Mouse (Mus musculus) lung, postnatal 0 days (tissue): Measurements from ENCODE around the gene Crabp1. TPM values are rescaled to one million over a fixed set of nuclear protein-coding genes. Genes with fewer than 3 reads are reported as not detected.

ENCODE experiments used
- ATAC-seq: fragments of 200-750 bp; cut with Nextera tagmentation; 2 replicates; pipeline ENCODE4 v1.8.0; 2017; ENCODE audit warnings: moderate library complexity
- DNase-seq: peaks from one replicate; pipeline ENCODE4 v3.0.0-alpha.2; 2016; ENCODE audit warnings: low spot score
- H3K27ac ChIP-seq: fragments of 300-500 bp; sonication (generic); 2 replicates; pipeline ENCODE4 v1.5.1; 2014; ENCODE audit warnings: antibody characterized with exemption, mild to moderate bottlenecking, low read length, mixed read lengths
- H3K27me3 ChIP-seq: fragments of 300-500 bp; sonication (generic); replicated peaks from 2 replicates; pipeline ENCODE4 v1.6.1; 2014; ENCODE audit warnings: low read length, mixed read lengths; ENCODE audit not compliant: insufficient read depth
- H3K36me3 ChIP-seq: fragments of 300-500 bp; sonication (generic); 2 replicates; pipeline ENCODE4 v1.6.1; 2014; ENCODE audit warnings: low read length, mixed read lengths; ENCODE audit not compliant: insufficient read depth
- H3K4me1 ChIP-seq: fragments of 300-500 bp; sonication (generic); 2 replicates; pipeline ENCODE4 v1.6.1; 2014; ENCODE audit warnings: antibody characterized with exemption, low read depth, low read length, mixed read lengths; ENCODE audit not compliant: insufficient read depth
- H3K4me2 ChIP-seq: fragments of 300-500 bp; sonication (generic); replicated peaks from 2 replicates; pipeline ENCODE4 v1.6.1; 2014; ENCODE audit warnings: low read depth, mild to moderate bottlenecking, low read length, moderate library complexity, mixed read lengths
- H3K4me3 ChIP-seq: fragments of 300-500 bp; sonication (generic); 2 replicates; pipeline ENCODE4 v1.5.1; 2014; ENCODE audit warnings: low read depth, low read length
- H3K9ac ChIP-seq: fragments of 300-500 bp; sonication (generic); replicated peaks from 2 replicates; pipeline ENCODE4 v1.6.1; 2014; ENCODE audit warnings: low read depth, mild to moderate bottlenecking
- H3K9me3 ChIP-seq: fragments of 300-500 bp; sonication (generic); 2 replicates; pipeline ENCODE4 v1.6.1; 2016; ENCODE audit warnings: low read length, mixed read lengths
- CTCF ChIP-seq: IDR thresholded peaks from 2 replicates; pipeline ENCODE4 v1.5.1; 2016; ENCODE audit warnings: antibody characterized with exemption, mild to moderate bottlenecking
- EP300 ChIP-seq: IDR thresholded peaks from 2 replicates; pipeline ENCODE4 v1.6.1; 2016; ENCODE audit warnings: antibody characterized with exemption, mild to moderate bottlenecking, control low read depth
- WGBS: fragments of 180-500 bp; shearing (Covaris S2); extraction: QIAGEN DNeasy Blood & Tissue Kit; methylation state at CpG from one replicate; pipeline ENCODE4 v1.1.7; 2014; 5-methylcytosine and 5-hydroxymethylcytosine counted together
- polyA plus RNA-seq: library from polyadenylated mRNA; unstranded; fragments of >200 nt; fragmentation: Nextera tagmentation; extraction: Ambion mirVana; gene quantifications from 2 replicates; pipeline ENCODE4 v1.2.1, GENCODE M21; 2015

Gene Crabp1
- polyA plus RNA-seq: 2.0 and 2.6 TPM in 2 replicates

DNA sequence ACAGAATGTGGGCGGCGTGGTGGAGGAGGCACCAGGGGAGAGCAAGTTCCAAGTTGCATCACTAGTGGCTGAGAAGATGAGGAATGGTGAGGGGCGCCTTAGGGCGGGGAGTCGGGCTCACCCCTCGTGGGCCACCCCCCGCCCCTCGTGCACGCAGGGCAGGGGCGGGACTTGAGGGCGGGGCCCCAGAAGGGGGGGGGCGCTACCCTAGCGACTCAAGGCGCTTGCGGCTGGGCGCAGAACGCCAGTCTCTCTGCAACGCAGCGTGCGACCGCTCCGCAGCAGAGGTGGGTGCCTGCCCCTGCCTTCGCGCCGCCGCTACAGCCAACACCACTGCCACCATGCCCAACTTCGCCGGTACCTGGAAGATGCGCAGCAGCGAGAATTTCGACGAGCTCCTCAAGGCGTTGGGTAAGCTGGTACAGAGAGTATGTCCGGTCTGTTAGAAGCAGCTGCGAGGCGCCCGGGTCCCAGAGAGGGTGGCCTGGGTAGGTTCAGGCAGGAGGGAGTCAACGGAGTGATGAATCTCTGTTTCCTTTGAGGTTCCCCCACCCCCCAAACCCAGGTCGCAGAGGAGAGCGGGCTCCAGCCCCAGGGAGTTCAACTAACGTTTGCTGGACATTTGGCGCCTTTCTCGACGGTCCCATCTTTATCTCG lies at the start of gene Crabp1:
TSS of gene Crabp1 (plus strand) at position 188 of the 657 bp plus-strand sequence.
- peak within 1 kb of the TSS; percentile 16 for H3K4me3 ChIP-seq
- TF ChIP-seq CTCF (no peak), EP300 (no peak)
- H3K9me3 ChIP-seq: no peaks in the 10 kb centered on the region
- DNase-seq (no peak), ATAC-seq (no peak; the same call in 1 of the 2 replicates)
- 0 out of 2 replicates have a peak, but pooled peaks cover 4% of the 10 kb centered on the region for H3K4me1 ChIP-seq
- H3K9ac ChIP-seq: no peak within 1 kb of the TSS
- H3K27ac ChIP-seq: no peak within 1 kb of the TSS
- H3K27me3 ChIP-seq: peaks cover 25% of the 10 kb centered on the region
- H3K4me2 ChIP-seq: peak within 1 kb of the TSS; percentile 44
- H3K36me3 ChIP-seq: no peaks in the 10 kb centered on the region
- WGBS: 2% methylated on average over 43 of the region's 45 CpGs

GRCm38 (mm10) chr9:54715776-54716175 lies 48.8 kb upstream of the Crabp1 start:
- no peak overlapping the region for H3K4me2 ChIP-seq
- no peak overlapping the region for H3K4me3 ChIP-seq
- no peak for TF ChIP-seq EP300
- TF ChIP-seq CTCF: no peak
- DNase-seq (no peak), ATAC-seq (no peak)
- no peak overlapping the region for H3K9ac ChIP-seq
- no peak overlapping the region for H3K27ac ChIP-seq
- H3K9me3 ChIP-seq: no peaks in the 10 kb centered on the region
- 83% methylated on average over 3 of the region's 3 CpGs for WGBS
- peaks cover 31% of the 10 kb centered on the region for H3K36me3 ChIP-seq
- H3K27me3 ChIP-seq: no peaks in the 10 kb centered on the region
- no peaks in the 10 kb centered on the region for H3K4me1 ChIP-seq

DNA sequence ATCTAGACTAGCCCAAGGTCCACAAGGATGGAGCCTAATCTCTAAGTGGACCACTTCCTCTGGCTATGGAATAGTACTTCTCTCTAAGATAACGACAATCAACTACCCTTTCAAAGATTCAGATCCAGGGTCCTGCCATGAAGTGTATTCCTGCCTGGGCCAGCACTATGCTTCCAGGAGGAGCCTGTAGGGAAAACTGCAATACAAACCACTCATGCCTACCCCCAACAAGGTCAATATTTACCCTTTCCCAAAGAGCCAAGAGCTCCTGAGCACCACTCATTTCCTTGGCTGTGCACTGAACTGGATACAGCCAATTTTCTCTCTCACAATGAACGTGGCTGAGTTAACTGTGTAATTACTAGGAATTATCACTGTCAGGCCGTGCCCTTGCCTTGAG lies 47.0 kb upstream of the Crabp1 start:
- no peak overlapping the region for H3K27ac ChIP-seq
- no peaks in the 10 kb centered on the region for H3K9me3 ChIP-seq
- 54% methylated on average over 3 of the region's 3 CpGs for WGBS
- H3K27me3 ChIP-seq: no peaks in the 10 kb centered on the region
- peaks cover 31% of the 10 kb centered on the region for H3K36me3 ChIP-seq
- ATAC-seq: peak; percentile 94
- no peaks in the 10 kb centered on the region for H3K4me1 ChIP-seq
- H3K9ac ChIP-seq: no peak overlapping the region
- H3K4me3 ChIP-seq: no peak overlapping the region
- H3K4me2 ChIP-seq: no peak overlapping the region
- DNase-seq: peak; percentile 72
- no peak for TF ChIP-seq EP300
- TF ChIP-seq CTCF: no peak

DNA sequence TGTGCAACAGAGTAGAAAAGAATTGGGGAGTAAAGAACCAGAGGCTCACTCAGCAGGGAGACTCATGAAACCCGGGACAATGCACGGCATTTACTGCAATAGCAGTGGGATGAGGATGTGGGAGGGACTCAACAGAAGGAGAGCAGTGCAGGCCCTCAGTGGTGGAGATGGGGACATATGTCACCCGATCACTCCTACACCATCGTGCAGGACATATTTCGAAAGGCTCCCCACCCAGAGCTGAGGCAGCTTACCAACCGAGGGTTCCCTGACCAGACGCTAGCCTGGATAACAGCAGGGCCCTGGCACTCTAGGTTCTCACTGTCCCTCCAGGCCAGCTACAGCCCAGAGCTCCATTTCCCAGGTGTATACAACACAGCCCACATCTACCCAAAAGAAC lies 42.4 kb upstream of the Crabp1 start:
- Histone ChIP-seq H3K36me3 (peaks cover 31% of the 10 kb centered on the region), H3K9ac (no peak overlapping the region), H3K9me3 (no peaks in the 10 kb centered on the region), H3K4me3 (no peak overlapping the region), H3K27ac (no peak overlapping the region), H3K4me2 (no peak overlapping the region), H3K27me3 (no peaks in the 10 kb centered on the region), H3K4me1 (no peaks in the 10 kb centered on the region)
- TF ChIP-seq CTCF (no peak), EP300 (no peak)
- ATAC-seq (no peak), DNase-seq (no peak)
- 86% methylated on average over 7 of the region's 7 CpGs for WGBS

DNA sequence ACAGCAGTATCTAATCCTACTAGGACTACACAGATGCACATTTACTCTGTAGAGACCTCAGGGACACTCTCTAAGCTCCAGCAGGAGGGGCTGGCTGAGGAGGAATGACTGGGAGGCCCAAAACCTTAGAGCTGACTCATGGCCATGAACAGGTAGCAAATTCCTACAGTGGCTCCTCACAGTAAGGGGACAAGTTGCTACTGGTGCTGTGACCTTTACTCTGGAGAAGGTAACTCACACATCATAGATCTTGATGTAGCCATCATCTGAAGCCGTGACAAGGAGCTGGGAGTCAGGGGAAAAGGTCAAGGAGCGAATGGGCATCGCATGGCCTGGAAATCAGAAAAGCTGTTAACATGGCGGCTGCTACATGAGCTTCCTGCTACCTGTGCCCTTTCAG lies 42.0 kb upstream of the Crabp1 start:
- no peaks in the 10 kb centered on the region for H3K27me3 ChIP-seq
- no peak for TF ChIP-seq CTCF
- no peak for TF ChIP-seq EP300
- no peaks in the 10 kb centered on the region for H3K9me3 ChIP-seq
- no peak for ATAC-seq
- H3K4me1 ChIP-seq: no peaks in the 10 kb centered on the region
- H3K9ac ChIP-seq: no peak overlapping the region
- H3K4me3 ChIP-seq: no peak overlapping the region
- H3K4me2 ChIP-seq: no peak overlapping the region
- H3K36me3 ChIP-seq: peaks cover 35% of the 10 kb centered on the region
- 82% methylated on average over 4 of the region's 4 CpGs for WGBS
- no peak overlapping the region for H3K27ac ChIP-seq
- no peak for DNase-seq

DNA sequence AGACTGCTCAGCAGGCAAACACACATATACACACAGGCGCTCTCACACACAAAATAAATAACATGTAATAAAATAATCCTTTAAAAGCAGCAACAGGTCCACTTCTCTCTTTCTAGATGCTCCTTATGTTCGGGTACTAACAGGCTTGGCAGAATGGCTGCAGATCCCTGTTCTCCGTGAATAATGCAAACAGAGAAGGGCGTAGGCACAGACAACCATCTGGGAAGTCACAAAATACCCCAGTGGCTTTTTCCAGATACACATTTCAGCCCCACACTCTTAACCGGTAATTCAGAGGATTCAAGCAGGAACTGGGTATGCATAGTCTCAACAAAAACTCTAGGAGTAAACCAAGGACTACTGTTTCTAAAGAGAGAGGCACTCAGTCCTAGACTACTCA lies 38.2 kb upstream of the Crabp1 start:
- peaks cover 30% of the 10 kb centered on the region for H3K36me3 ChIP-seq
- DNase-seq: no peak
- no peak overlapping the region for H3K9ac ChIP-seq
- H3K4me1 ChIP-seq: no peaks in the 10 kb centered on the region
- H3K27me3 ChIP-seq: no peaks in the 10 kb centered on the region
- no peaks in the 10 kb centered on the region for H3K9me3 ChIP-seq
- TF ChIP-seq EP300: no peak
- no peak for TF ChIP-seq CTCF
- ATAC-seq: no peak
- 79% methylated on average over 5 of the region's 5 CpGs for WGBS
- no peak overlapping the region for H3K4me3 ChIP-seq
- H3K27ac ChIP-seq: no peak overlapping the region
- H3K4me2 ChIP-seq: no peak overlapping the region
